ENCODE assay signal across 14 mouse cellular contexts in the genomic region with DNA sequence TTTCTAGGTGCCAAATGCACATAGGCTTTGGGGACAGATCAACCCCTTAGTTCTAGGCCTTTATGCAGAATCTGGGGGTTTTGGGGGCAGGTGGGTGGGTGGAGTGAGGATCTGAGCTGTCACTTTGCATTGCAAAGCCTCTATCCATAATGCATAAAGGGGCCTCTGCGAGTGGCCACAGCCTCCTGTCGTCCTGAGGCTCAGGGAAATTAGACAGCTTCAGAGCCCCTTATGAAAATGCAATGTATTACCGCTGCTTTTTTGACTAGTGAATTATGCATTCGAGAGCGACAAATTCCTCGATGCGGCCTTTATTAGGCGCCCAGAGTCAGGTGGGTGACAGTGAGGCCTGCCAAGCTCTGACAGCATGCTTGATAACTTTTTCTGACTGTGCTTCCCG.
"Had no signal": no experiment of that assay in that cellular context is flagged by ENCODE, and none has a peak within 500 bp of the region (broad histone marks: within the 10 kb centered on the region; RNA-seq: fewer than 3 reads in every experiment).

No protein-coding gene starts in this region.

- ATAC-seq: intestine, postnatal 0 days had no signal

- H3K9ac ChIP-seq: kidney, embryonic 15.5 days; liver, embryonic 13.5 days had no signal

- H3K36me3 ChIP-seq: kidney, embryonic 15.5 days; liver, embryonic 13.5 days had no signal

- H3K4me2 ChIP-seq: kidney, embryonic 15.5 days; liver, embryonic 13.5 days had no signal

- H3K9me3 ChIP-seq: kidney, embryonic 15.5 days; liver, embryonic 13.5 days had no signal

- H3K27ac ChIP-seq: kidney, embryonic 15.5 days; left cerebral cortex, adult 2 months; liver, embryonic 13.5 days; macrophage; stomach, postnatal 0 days had no signal

- DNase-seq: kidney, adult 2 months; kidney, postnatal 10 days; kidney, postnatal 36 days; layer of hippocampus, postnatal 36 days; liver, embryonic 13.5 days; lung, adult 2 months; thymus, adult 2 months; thymus, postnatal 14 days; thymus, postnatal 4 days had no signal

- H3K4me1 ChIP-seq: kidney, embryonic 15.5 days; liver, embryonic 13.5 days had no signal

- H3K4me3 ChIP-seq: kidney, embryonic 15.5 days; left cerebral cortex, adult 2 months; liver, embryonic 13.5 days had no signal

- H3K27me3 ChIP-seq: kidney, embryonic 15.5 days; liver, embryonic 13.5 days had no signal
